Mouse (Mus musculus): ENCODE results near the gene Lhfpl5. TPM values are rescaled to one million over a fixed set of nuclear protein-coding genes. Genes with fewer than 3 reads are reported as not detected.

Lhfpl5 gene
- 0.59 and 0.64 TPM in 2 replicates for polyA plus RNA-seq (2015; fragmentation: Nextera tagmentation; extraction: Ambion mirVana)

DNA sequence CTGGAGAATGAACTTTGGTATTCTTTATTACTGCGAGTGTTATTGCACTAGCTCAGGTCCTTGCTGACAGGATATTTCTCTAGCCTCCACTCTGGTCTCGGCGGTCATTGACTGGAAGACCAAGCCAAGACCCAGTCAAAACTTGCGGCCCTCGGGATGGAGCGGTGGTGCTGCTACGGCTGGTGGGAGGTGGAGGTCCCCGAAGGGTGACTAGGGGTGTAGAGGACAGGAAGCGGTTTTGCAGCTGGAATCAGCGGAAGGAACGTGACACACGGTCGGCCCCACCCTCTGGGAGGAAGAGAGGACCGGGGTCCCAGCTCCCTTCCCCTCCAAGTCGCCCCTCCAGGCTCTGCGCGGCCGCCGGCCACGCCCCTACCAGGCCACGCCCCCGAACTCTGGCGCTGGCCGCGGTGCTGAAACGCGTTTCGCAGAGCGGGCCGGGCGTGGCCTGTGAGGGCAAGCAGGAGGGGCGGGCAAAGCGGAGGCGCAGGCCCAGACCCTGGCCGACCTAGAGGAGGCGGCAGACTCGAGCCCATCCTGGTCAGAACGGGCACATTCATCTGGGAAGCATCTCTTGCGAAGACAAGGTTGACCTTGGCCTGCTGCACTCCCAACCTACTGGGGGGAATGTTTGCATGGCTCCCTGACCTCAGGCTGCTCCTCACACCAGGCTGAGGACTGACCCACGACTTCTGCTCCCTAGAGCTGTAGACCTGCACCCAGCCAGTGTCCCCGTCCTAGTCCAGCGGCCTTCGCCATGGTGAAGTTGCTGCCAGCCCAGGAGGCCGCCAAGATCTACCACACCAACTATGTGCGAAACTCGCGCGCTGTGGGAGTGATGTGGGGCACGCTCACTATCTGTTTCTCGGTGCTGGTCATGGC is at the start of gene Lhfpl5:
Gene Lhfpl5 (plus strand): TSS at position 398 of the 882 bp plus-strand sequence.
- H3K27me3 ChIP-seq: 0 out of 2 replicates have a peak, but pooled peaks cover 5% of the 10 kb centered on the region
- peaks cover 11% of the 10 kb centered on the region for H3K4me1 ChIP-seq
- peak within 1 kb of the TSS; percentile 21 for H3K4me3 ChIP-seq (replicated peaks)
- peak; percentile 59; the same call in 1 of the 2 replicates for ATAC-seq (ENCODE audit: insufficient number of reproducible peaks, low FRiP score, low TSS enrichment, low read depth)
- no peak within 1 kb of the TSS for H3K27ac ChIP-seq (replicated peaks)
- 14% methylated on average over 50 of the region's 50 CpGs for WGBS
- H3K9me3 ChIP-seq (replicated peaks): no peaks in the 10 kb centered on the region
- no peaks in the 10 kb centered on the region for H3K36me3 ChIP-seq
- no peak within 1 kb of the TSS for H3K9ac ChIP-seq
- H3K4me2 ChIP-seq (replicated peaks): peak within 1 kb of the TSS; percentile 51

DNA sequence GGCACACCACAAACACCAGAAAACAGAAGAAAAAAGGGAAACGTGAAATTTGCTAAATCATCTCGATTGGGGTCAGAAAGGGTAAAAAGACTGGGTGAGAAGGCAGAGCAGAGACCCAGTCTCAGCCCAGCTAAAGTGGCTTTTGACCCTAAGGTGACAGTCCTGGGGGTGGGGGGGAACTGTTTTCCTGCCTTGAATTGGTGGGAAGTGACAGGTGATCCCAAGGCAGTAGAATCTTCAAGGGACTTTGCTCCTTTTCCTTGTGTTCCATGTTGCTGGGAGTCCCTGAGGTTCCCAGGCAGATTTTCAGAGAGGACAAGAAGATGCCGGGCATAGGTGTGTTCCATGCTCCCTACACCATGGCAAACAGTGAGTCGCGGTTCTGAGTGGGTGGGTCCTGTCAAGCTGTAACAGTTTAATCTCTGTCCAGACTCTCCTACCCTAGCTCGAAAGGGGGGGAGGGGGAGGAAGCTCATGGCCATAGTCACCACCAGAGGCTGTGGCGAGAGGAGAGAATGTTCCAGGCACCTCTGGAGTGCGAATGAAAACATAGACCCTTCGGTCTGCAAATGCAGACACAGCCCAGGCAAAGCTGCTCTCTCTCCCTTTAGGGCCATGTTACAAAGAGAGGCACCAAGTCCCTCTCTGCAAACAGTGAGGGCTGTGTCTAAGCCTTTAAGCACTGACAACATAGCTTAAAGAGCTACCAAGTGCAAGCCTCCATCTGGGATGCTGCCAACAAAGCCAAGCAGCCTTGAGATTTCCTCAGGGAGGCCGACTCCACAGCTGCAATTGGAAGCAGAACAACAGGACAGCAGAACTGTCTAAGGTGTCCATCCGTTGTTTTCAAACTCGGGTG is 48.0 kb upstream of the Lhfpl5 start:
- H3K4me3 ChIP-seq (replicated peaks): peak overlapping the region; percentile 13; the same call in 1 of the 2 replicates
- H3K36me3 ChIP-seq: no peaks in the 10 kb centered on the region
- H3K9ac ChIP-seq: 0 out of 2 replicates have a peak overlapping the region, but pooled peaks have one; percentile 12
- no peaks in the 10 kb centered on the region for H3K9me3 ChIP-seq (replicated peaks)
- peaks cover 34% of the 10 kb centered on the region for H3K4me1 ChIP-seq
- peak overlapping the region; percentile 42 for H3K4me2 ChIP-seq (replicated peaks)
- 35% methylated on average over 12 of the region's 12 CpGs for WGBS
- 0 out of 2 replicates have a peak, but pooled peaks have one; percentile 8 for ATAC-seq (ENCODE audit: insufficient number of reproducible peaks, low FRiP score, low TSS enrichment, low read depth)
- 0 out of 2 replicates have a peak overlapping the region, but pooled peaks have one; percentile 31 for H3K27ac ChIP-seq (replicated peaks)
- no peaks in the 10 kb centered on the region for H3K27me3 ChIP-seq

DNA sequence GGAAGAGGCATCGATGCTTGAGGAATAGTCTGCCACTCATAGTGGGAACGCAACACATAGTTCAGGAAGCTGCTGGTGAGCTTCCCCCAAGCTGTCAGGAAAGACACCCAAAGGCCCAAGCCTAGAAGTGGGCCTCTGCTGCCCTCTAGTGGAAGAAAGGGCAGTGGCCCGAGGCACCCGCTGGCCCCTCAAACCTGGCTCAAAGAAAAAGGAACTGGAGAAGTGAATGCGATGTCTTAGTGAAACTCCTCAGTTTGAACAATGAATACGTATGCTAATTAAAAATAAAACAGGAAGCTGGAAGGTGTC is 47.4 kb upstream of the Lhfpl5 start:
- Histone ChIP-seq H3K36me3 (no peaks in the 10 kb centered on the region), H3K4me2 (replicated peaks) (peak overlapping the region; percentile 42), H3K4me1 (peaks cover 29% of the 10 kb centered on the region), H3K27ac (replicated peaks) (0 out of 2 replicates have a peak overlapping the region, but pooled peaks have one; percentile 31), H3K9ac (0 out of 2 replicates have a peak overlapping the region, but pooled peaks have one; percentile 12), H3K27me3 (no peaks in the 10 kb centered on the region), H3K9me3 (replicated peaks) (no peaks in the 10 kb centered on the region), H3K4me3 (replicated peaks) (peak overlapping the region; percentile 13; the same call in 1 of the 2 replicates)
- 5% methylated on average over 6 of the region's 6 CpGs for WGBS
- ATAC-seq (ENCODE audit: insufficient number of reproducible peaks, low FRiP score, low TSS enrichment, low read depth): peak; percentile 31; the same call in 1 of the 2 replicates

DNA sequence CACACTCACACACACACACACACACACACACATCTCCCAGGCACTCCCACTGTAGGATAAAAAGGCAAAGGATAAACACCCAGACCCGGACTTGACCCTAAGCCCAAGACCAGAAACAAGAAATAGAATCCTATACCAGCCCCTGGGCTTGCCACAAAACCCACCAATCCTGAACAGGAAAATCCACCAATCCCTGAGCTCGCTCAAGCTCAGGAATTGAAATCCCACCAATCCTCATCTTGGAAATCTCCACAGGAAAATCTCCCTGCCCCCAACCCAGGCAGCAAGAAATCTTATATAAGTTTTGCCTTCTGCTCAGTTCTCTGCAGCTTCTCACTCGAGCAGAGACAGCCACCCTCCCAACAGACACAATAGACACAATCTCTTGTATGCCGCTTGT is 46.3 kb upstream of the Lhfpl5 start:
- Histone ChIP-seq H3K27ac (replicated peaks) (no peak overlapping the region), H3K4me2 (replicated peaks) (no peak overlapping the region), H3K9me3 (replicated peaks) (no peaks in the 10 kb centered on the region), H3K27me3 (no peaks in the 10 kb centered on the region), H3K9ac (no peak overlapping the region), H3K4me1 (peaks cover 20% of the 10 kb centered on the region), H3K4me3 (replicated peaks) (no peak overlapping the region), H3K36me3 (no peaks in the 10 kb centered on the region)
- no peak for ATAC-seq (ENCODE audit: insufficient number of reproducible peaks, low FRiP score, low TSS enrichment, low read depth)
- 65% methylated on average over 4 of the region's 4 CpGs for WGBS

DNA sequence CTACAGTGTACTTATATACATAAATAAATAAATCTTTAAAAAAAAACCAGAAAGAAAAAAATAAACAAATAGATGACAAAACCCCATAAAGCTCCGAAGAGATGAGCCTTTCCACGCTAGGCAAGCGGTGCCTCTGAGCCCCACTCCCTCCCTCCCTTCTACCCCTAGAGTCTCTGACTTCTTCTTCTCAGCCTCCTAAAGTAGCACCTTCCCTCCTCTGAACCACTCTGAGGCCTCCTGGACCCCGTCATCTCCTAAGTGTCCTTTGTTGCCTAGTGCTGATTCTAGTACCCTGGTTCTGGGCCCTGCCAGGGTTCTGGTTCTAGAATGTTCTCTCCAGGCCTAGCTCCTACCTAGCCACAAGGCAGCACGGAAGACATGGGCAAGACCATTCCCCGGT is 44.9 kb upstream of the Lhfpl5 start, which contains the start of gene Armc12:
Gene Armc12 (plus strand): TSS at position 301 of the 400 bp plus-strand sequence.
- no peaks in the 10 kb centered on the region for H3K27me3 ChIP-seq
- H3K4me2 ChIP-seq (replicated peaks): no peak within 1 kb of the TSS
- no peak within 1 kb of the TSS for H3K4me3 ChIP-seq (replicated peaks)
- peaks cover 13% of the 10 kb centered on the region for H3K4me1 ChIP-seq
- no peak within 1 kb of the TSS for H3K9ac ChIP-seq
- ATAC-seq (ENCODE audit: insufficient number of reproducible peaks, low FRiP score, low TSS enrichment, low read depth): no peak
- H3K27ac ChIP-seq (replicated peaks): no peak within 1 kb of the TSS
- 86% methylated on average over 6 of the region's 6 CpGs for WGBS
- no peaks in the 10 kb centered on the region for H3K9me3 ChIP-seq (replicated peaks)
- no peaks in the 10 kb centered on the region for H3K36me3 ChIP-seq

DNA sequence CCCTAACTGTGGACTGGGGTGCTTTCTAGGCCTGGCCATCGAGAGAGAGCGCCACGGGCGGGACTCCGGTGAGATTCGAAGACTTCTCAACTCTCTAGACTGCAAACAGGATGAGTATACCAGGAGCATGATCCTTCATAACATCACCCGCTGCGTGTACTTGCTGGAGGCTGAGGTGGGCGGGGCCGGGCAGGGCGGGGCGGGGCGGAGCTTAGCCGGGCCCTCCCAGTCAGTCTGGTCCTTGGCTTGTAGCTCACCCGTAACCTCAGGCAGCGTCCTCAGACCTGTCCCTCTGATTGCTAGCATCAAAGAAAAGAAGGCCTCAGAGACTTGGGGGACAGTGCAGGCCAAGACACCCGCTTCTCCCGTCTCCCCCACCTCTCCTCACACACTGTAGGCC is 43.5 kb upstream of the Lhfpl5 start:
- no peaks in the 10 kb centered on the region for H3K36me3 ChIP-seq
- no peak for ATAC-seq (ENCODE audit: insufficient number of reproducible peaks, low FRiP score, low TSS enrichment, low read depth)
- peaks cover 13% of the 10 kb centered on the region for H3K4me1 ChIP-seq
- no peak overlapping the region for H3K9ac ChIP-seq
- H3K4me2 ChIP-seq (replicated peaks): 0 out of 2 replicates have a peak overlapping the region, but pooled peaks have one; percentile 24
- H3K27ac ChIP-seq (replicated peaks): no peak overlapping the region
- no peak overlapping the region for H3K4me3 ChIP-seq (replicated peaks)
- H3K27me3 ChIP-seq: no peaks in the 10 kb centered on the region
- no peaks in the 10 kb centered on the region for H3K9me3 ChIP-seq (replicated peaks)
- 15% methylated on average over 18 of the region's 18 CpGs for WGBS

DNA sequence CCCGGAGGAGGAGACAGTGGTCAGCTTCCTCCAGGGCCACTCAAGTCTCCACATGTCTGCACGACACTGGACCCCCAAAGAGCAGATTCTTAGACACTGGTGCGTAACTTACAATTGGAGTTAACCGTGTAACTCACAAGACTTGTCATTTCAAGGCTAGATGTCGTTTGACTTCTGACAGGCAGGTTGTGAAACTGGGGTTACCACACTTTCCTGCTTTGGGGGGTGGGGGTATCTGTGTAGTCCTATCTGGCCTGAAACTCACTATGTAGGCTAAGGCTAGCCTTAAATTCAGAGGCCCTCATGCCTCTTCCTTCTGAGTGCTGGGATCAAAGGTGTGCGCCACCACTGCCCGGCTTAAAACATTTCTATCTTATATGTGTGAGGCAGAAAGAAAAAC is 42.9 kb upstream of the Lhfpl5 start:
- 73% methylated on average over 7 of the region's 7 CpGs for WGBS
- no peaks in the 10 kb centered on the region for H3K36me3 ChIP-seq
- H3K9me3 ChIP-seq (replicated peaks): no peaks in the 10 kb centered on the region
- peaks cover 8% of the 10 kb centered on the region for H3K4me1 ChIP-seq
- no peak for ATAC-seq (ENCODE audit: insufficient number of reproducible peaks, low FRiP score, low TSS enrichment, low read depth)
- no peak overlapping the region for H3K4me2 ChIP-seq (replicated peaks)
- H3K4me3 ChIP-seq (replicated peaks): no peak overlapping the region
- no peak overlapping the region for H3K27ac ChIP-seq (replicated peaks)
- no peaks in the 10 kb centered on the region for H3K27me3 ChIP-seq
- no peak overlapping the region for H3K9ac ChIP-seq

DNA sequence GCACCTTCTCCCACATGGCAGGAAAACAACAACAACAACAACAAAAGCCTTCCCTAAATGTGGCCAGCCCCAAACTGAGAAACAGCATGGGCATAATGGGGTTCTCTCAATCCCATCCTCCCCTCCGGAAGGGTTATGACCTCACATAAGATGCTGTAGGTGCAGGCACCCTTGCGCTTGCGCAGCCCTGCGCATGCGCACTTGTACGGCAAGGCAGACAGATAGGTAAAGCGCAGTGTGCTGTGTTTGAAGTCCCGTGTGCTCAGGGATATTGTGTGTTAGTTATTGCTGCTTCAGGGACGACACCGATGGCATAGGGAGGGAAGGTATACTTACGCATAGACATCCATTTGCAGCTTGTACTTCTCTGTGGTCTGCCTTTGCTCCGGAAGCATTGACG is 42.1 kb upstream of the Lhfpl5 start:
- Histone ChIP-seq H3K9me3 (replicated peaks) (no peaks in the 10 kb centered on the region), H3K27me3 (no peaks in the 10 kb centered on the region), H3K27ac (replicated peaks) (no peak overlapping the region), H3K9ac (no peak overlapping the region), H3K4me1 (0 out of 2 replicates have a peak, but pooled peaks cover 5% of the 10 kb centered on the region), H3K4me3 (replicated peaks) (no peak overlapping the region), H3K4me2 (replicated peaks) (no peak overlapping the region), H3K36me3 (no peaks in the 10 kb centered on the region)
- WGBS: 87% methylated on average over 13 of the region's 13 CpGs
- ATAC-seq (ENCODE audit: insufficient number of reproducible peaks, low FRiP score, low TSS enrichment, low read depth): no peak

DNA sequence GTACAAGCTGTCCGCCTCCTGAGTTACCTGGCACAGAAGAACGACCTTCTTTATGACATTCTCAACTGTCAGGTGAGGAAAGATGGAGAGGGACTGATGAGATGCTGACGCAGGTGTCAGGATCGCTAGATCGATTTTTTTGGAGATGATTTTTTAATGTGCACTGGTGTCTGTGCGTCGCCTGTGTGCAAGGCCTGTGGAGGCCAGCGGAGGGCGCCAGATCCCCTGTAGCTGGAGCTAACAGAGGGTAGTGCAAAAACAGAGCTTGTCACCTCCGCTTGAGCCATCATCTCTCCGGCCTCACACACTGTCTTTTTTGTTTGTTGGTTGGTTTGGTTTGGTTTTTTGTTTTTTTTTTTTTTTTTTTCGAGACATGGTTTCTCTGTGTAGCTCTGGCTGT is 37.6 kb upstream of the Lhfpl5 start:
- peaks cover 6% of the 10 kb centered on the region; the same call in 1 of the 2 replicates for H3K9me3 ChIP-seq (replicated peaks)
- no peak overlapping the region for H3K4me2 ChIP-seq (replicated peaks)
- H3K27ac ChIP-seq (replicated peaks): no peak overlapping the region
- H3K9ac ChIP-seq: no peak overlapping the region
- WGBS: 58% methylated on average over 12 of the region's 12 CpGs
- ATAC-seq (ENCODE audit: insufficient number of reproducible peaks, low FRiP score, low TSS enrichment, low read depth): no peak
- H3K4me1 ChIP-seq: no peaks in the 10 kb centered on the region
- H3K36me3 ChIP-seq: no peaks in the 10 kb centered on the region
- no peak overlapping the region for H3K4me3 ChIP-seq (replicated peaks)
- H3K27me3 ChIP-seq: no peaks in the 10 kb centered on the region

DNA sequence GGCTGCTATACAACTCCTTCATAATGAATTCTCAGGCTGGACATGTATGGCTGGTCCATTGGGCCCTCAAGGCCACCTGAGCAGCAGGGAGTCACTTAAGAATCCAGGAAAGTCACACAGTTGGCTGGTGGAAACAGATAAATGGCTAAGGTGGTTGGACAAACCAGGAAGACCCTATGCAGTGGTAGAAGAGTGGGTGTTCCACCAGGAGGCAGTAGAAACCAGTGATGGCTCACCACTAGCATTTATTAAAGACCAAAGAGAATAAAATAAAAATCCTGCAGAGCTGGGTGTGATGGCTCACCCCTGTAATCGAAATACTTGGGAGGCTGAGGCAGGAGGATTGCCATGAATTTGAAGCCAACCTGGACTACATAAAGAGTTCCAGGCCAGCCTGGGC is 28.5 kb upstream of the Lhfpl5 start:
- Histone ChIP-seq H3K4me1 (no peaks in the 10 kb centered on the region), H3K9me3 (replicated peaks) (no peaks in the 10 kb centered on the region), H3K27me3 (no peaks in the 10 kb centered on the region), H3K27ac (replicated peaks) (no peak overlapping the region), H3K4me3 (replicated peaks) (no peak overlapping the region), H3K36me3 (no peaks in the 10 kb centered on the region), H3K9ac (no peak overlapping the region), H3K4me2 (replicated peaks) (no peak overlapping the region)
- 89% methylated on average over 1 of the region's 1 CpGs for WGBS
- no peak for ATAC-seq (ENCODE audit: insufficient number of reproducible peaks, low FRiP score, low TSS enrichment, low read depth)

DNA sequence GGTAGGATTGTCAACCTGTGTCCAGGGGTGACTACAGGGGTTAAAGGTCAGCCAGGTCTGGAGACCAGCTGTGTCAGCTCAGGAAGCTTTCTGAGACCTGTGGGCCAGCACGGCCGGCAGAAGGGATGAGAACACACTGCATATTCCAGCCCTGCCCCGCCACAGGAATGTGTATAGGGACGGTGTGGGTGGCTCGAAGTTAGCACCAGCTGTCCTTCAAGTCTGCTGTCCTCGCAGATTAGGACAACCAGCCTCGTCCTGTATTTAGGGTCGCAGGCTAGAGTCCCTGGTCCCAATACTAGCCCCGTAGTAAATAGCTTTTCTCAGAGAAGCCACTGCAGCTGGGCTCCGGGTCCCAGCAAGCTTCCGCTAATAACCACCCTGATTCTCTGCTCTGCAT is 26.9 kb upstream of the Lhfpl5 start:
- no peak overlapping the region for H3K9ac ChIP-seq
- no peak overlapping the region for H3K4me3 ChIP-seq (replicated peaks)
- WGBS: 53% methylated on average over 11 of the region's 11 CpGs
- no peak overlapping the region for H3K4me2 ChIP-seq (replicated peaks)
- peaks cover 5% of the 10 kb centered on the region; the same call in 1 of the 2 replicates for H3K4me1 ChIP-seq
- no peaks in the 10 kb centered on the region for H3K9me3 ChIP-seq (replicated peaks)
- H3K36me3 ChIP-seq: no peaks in the 10 kb centered on the region
- no peaks in the 10 kb centered on the region for H3K27me3 ChIP-seq
- ATAC-seq (ENCODE audit: insufficient number of reproducible peaks, low FRiP score, low TSS enrichment, low read depth): no peak
- no peak overlapping the region for H3K27ac ChIP-seq (replicated peaks)

All from embryonic facial prominence, embryonic 15.5 days (tissue).